Comparison of ENCODE assay signal across 9 mouse cellular contexts in genomic region chr1:182130830-182131229, GRCm38 (mm10). TPM values are rescaled to one million over a fixed set of nuclear protein-coding genes. Genes with fewer than 3 reads are reported as not detected.
DNase-seq lines count a peak whose midpoint lies in the region; ATAC-seq and TF ChIP-seq lines count a peak whose summit lies in the region.
"Had no signal": no experiment of that assay in that cellular context is flagged by ENCODE, and none has a peak within 500 bp of the region (broad histone marks: within the 10 kb centered on the region; RNA-seq: fewer than 3 reads in every experiment).

No protein-coding gene starts in this region.

- 55% methylated on average over 2 of the region's 2 CpGs for WGBS in kidney, adult 2 months

- no peak overlapping the region for H3K27ac ChIP-seq in kidney, adult 2 months (ENCODE audit: insufficient read depth, low read depth, low read length)

- peak; percentile 90 for ATAC-seq in megakaryocyte, adult 5-6 weeks (ENCODE audit: poor library complexity, severe bottlenecking)

- no peaks in the 10 kb centered on the region; the same call in 1 of the 2 replicates for H3K36me3 ChIP-seq in kidney, adult 2 months (ENCODE audit: control insufficient read depth, insufficient read depth, low read length)

- no peak for TF ChIP-seq POLR2A in kidney, adult 2 months (IDR thresholded peaks at IDR 0.05; ENCODE audit: low read depth, low read length)

- peaks cover 2% of the 10 kb centered on the region for H3K4me1 ChIP-seq in kidney, adult 2 months (ENCODE audit: control insufficient read depth, insufficient read depth, low read length)

- no peak overlapping the region for H3K4me3 ChIP-seq in kidney, adult 2 months (ENCODE audit: insufficient read depth, low read depth, low read length)

- TF ChIP-seq CTCF in kidney, adult 2 months (conservative IDR thresholded peaks at IDR 0.05; ENCODE audit: insufficient read depth, insufficient read length, low read depth, low read length) = peak; percentile 65

- peak; percentile 35 for DNase-seq in kidney, adult 2 months
- DNase-seq in kidney, adult 11 months = no peak
- DNase-seq in CD4-positive helper T cell, adult 2 months (ENCODE audit: low read depth, low spot score) = peak; percentile 51
- DNase-seq in R1 (ENCODE audit: low read depth, low spot score) = peak; percentile 78
- no peak for DNase-seq in embryo, embryonic 10.5 days (ENCODE audit: low spot score)
- no peak for DNase-seq in layer of hippocampus, postnatal 14 days (ENCODE audit: low spot score in 2 of 2)
- DNase-seq: cerebellum, adult 8-10 months had no signal

- H3K27me3 ChIP-seq in kidney, adult 2 months (replicated peaks; ENCODE audit: control insufficient read depth, insufficient read depth, low read length) = no peaks in the 10 kb centered on the region

RNA-seq across cellular contexts. Expression of gene Srp9, which starts 6.3 kb away (rescaled TPM):
- 44.0 and 52.8 TPM in 2 replicates for polyA plus RNA-seq in kidney, adult 2 months (2012; rRNA removed)
- total RNA-seq in megakaryocyte, adult 5-6 weeks (2015) = 143 and 149 TPM in 2 replicates
- total RNA-seq in megakaryocyte, adult 5-6 weeks (2017) = 97.9 and 104 TPM in 2 replicates
- 10 to 100 TPM; 58.8 to 61.2 TPM for total RNA-seq in layer of hippocampus, postnatal 14 days (2021)

RNA-seq across cellular contexts. Expression of gene Vmn1r1, which starts 33.5 kb away (rescaled TPM):
- polyA plus RNA-seq in kidney, adult 2 months (2012; rRNA removed) = not detected in 2 replicates
- total RNA-seq in megakaryocyte, adult 5-6 weeks (2015) = not detected in 2 replicates
- not detected in 2 replicates for total RNA-seq in megakaryocyte, adult 5-6 weeks (2017)
- not detected for total RNA-seq in layer of hippocampus, postnatal 14 days (2021)
- polyA plus RNA-seq: liver, embryonic 16.5 days had no signal

Comparison
In these comparisons a context has a peak if more than half of its experiments do, and no peak if none do; other contexts are left out.
1. DNase-seq: peak in kidney, adult 2 months (single experiment), CD4-positive helper T cell, adult 2 months (single experiment) and R1 (single experiment); none in kidney, adult 11 months (single experiment), embryo, embryonic 10.5 days (single experiment) and layer of hippocampus, postnatal 14 days (0 of 2).